ENCODE assay signal across 23 mouse cellular contexts in the genomic region with DNA sequence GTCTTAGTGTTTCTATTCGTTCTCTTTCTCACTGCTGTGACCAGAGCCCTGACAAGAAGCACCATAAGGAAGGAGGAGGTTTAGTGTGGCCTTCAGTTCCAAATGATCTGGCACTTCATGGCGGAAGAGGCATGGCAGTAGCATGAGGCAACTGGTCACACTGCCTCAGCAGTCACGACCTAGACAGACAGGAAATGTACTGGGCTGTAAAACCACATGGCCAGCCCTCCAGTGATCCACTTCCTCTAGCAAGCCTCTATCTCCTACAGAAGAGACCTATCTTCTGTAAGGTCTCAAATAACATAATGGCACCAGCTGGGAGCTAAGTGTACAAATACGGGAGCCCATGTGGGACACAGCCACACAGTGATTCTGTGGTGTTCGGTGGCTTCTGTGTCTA. TPM values are rescaled to one million over a fixed set of nuclear protein-coding genes. Genes with fewer than 3 reads are reported as not detected.
A peak's percentile ranks its signal among the peaks of the same experiment; 100 is the strongest.
DNase-seq lines count a peak whose midpoint lies in the region; ATAC-seq and TF ChIP-seq lines count a peak whose summit lies in the region.
"Had no signal": no experiment of that assay in that cellular context is flagged by ENCODE, and none has a peak within 500 bp of the region (broad histone marks: within the 10 kb centered on the region; RNA-seq: fewer than 3 reads in every experiment).

No protein-coding gene starts in this region.

- H3K4me2 ChIP-seq in kidney, embryonic 15.5 days: no peak overlapping the region
- H3K4me2 ChIP-seq: forebrain, embryonic 12.5 days; hindbrain, embryonic 15.5 days; limb, embryonic 13.5 days; lung, embryonic 14.5 days; midbrain, embryonic 15.5 days; stomach, embryonic 15.5 days had no signal

- H3K27me3 ChIP-seq in splenic B cell, adult 2 months (ENCODE audit: control insufficient read depth, insufficient read depth, low read length, poor library complexity, severe bottlenecking): no peaks in the 10 kb centered on the region
- H3K27me3 ChIP-seq in kidney, embryonic 15.5 days: peaks cover 16% of the 10 kb centered on the region

- ATAC-seq in megakaryocyte, adult 5-6 weeks (ENCODE audit: poor library complexity, severe bottlenecking): peak; percentile 89
- ATAC-seq in kidney, embryonic 15.5 days (replicated peaks; ENCODE audit: low FRiP score): no peak
- ATAC-seq: intestine, postnatal 0 days; midbrain, embryonic 15.5 days had no signal

- H3K9me3 ChIP-seq in kidney, embryonic 15.5 days (replicated peaks): no peaks in the 10 kb centered on the region
- H3K9me3 ChIP-seq: forebrain, embryonic 12.5 days; heart, embryonic 10.5 days; hindbrain, embryonic 15.5 days; midbrain, embryonic 15.5 days; stomach, embryonic 15.5 days had no signal

- intact Hi-C loops in gastrocnemius, postnatal 14 days (cut with DNase I; ENCODE audit: low total_unique reads): loop anchor here (10.0 kb wide), 1 partner anchor 173 kb away; no protein-coding TSS in a partner anchor
- intact Hi-C loops in heart, postnatal 25 days (cut with DNase I): no loop called here

- no peak for TF ChIP-seq POLR2A in bone marrow, adult 2 months (IDR thresholded peaks at IDR 0.05; ENCODE audit: borderline replicate concordance, control insufficient read depth, low read depth, low read length)

- no peak overlapping the region for H3K4me3 ChIP-seq in bone marrow, adult 2 months (replicated peaks; ENCODE audit: control insufficient read depth, low read depth, low read length)
- no peak overlapping the region for H3K4me3 ChIP-seq in kidney, embryonic 15.5 days (replicated peaks)
- H3K4me3 ChIP-seq: forebrain, embryonic 12.5 days; heart, embryonic 10.5 days; hindbrain, embryonic 15.5 days; limb, embryonic 13.5 days; midbrain, embryonic 15.5 days; stomach, embryonic 15.5 days had no signal

- H3K4me1 ChIP-seq in bone marrow, adult 2 months (ENCODE audit: control insufficient read depth, insufficient read depth, low read length): peaks cover 11% of the 10 kb centered on the region
- H3K4me1 ChIP-seq in kidney, embryonic 15.5 days: 0 out of 2 replicates have a peak, but pooled peaks cover 4% of the 10 kb centered on the region
- H3K4me1 ChIP-seq: heart, embryonic 10.5 days; limb, embryonic 13.5 days; stomach, embryonic 15.5 days had no signal

- WGBS in bone marrow, adult 2 months: 31% methylated on average over 5 of the region's 5 CpGs
- WGBS in kidney, embryonic 15.5 days: 68% methylated on average over 5 of the region's 5 CpGs

- no peaks in the 10 kb centered on the region for H3K36me3 ChIP-seq in splenic B cell, adult 2 months (ENCODE audit: control insufficient read depth, insufficient read depth, low read length, poor library complexity, severe bottlenecking)
- H3K36me3 ChIP-seq in kidney, embryonic 15.5 days: no peaks in the 10 kb centered on the region
- H3K36me3 ChIP-seq: forebrain, embryonic 12.5 days; heart, embryonic 10.5 days; hindbrain, embryonic 15.5 days; limb, embryonic 13.5 days; midbrain, embryonic 15.5 days; stomach, embryonic 15.5 days had no signal

- no peak overlapping the region for H3K9ac ChIP-seq in kidney, embryonic 15.5 days
- H3K9ac ChIP-seq: forebrain, embryonic 12.5 days; hindbrain, embryonic 15.5 days; limb, embryonic 13.5 days; lung, embryonic 14.5 days; midbrain, embryonic 15.5 days; stomach, embryonic 15.5 days had no signal

- peak; percentile 53 to 54 for DNase-seq in spleen, postnatal 36 days (ENCODE audit: low spot score in 2 of 2)
- no peak for DNase-seq in spleen, adult 12 weeks (ENCODE audit: low spot score)
- peak; percentile 80 for DNase-seq in splenic B cell, adult 2 months (ENCODE audit: low read depth, low spot score)
- DNase-seq in gastrocnemius, postnatal 14 days: no peak
- no peak for DNase-seq in heart, postnatal 25 days (ENCODE audit: low spot score)
- DNase-seq: adrenal gland, postnatal 36 days; cerebellum, adult 8-10 months; gastrocnemius, postnatal 36 days; heart, postnatal 10 days; lung, embryonic 14.5 days; thymus, adult 18-20 months had no signal

- H3K27ac ChIP-seq in bone marrow, adult 2 months (ENCODE audit: control insufficient read depth, insufficient read depth, low read depth, low read length, poor library complexity): peak overlapping the region; percentile 45; the same call in 1 of the 2 replicates
- H3K27ac ChIP-seq in kidney, embryonic 15.5 days: no peak overlapping the region
- H3K27ac ChIP-seq: forebrain, embryonic 12.5 days; heart, embryonic 10.5 days; hindbrain, embryonic 15.5 days; kidney, postnatal 0 days; limb, embryonic 13.5 days; midbrain, embryonic 15.5 days; stomach, embryonic 15.5 days had no signal

- TF ChIP-seq CTCF in bone marrow, adult 2 months (IDR thresholded peaks at IDR 0.05; ENCODE audit: control insufficient read depth, insufficient read depth, low read length): no peak

RNA-seq across cellular contexts. Expression of gene H2-Oa, which starts 20.0 kb away (rescaled TPM):
- 3.9 and 6.3 TPM in 2 replicates for polyA plus RNA-seq in bone marrow, adult 2 months (2011; ENCODE audit: insufficient read depth, insufficient read length, low replicate concordance, missing spikeins)
- total RNA-seq in megakaryocyte, adult 5-6 weeks (2015): 10.0 and 10.8 TPM in 2 replicates
- 3.7 and 6.9 TPM in 2 replicates for total RNA-seq in megakaryocyte, adult 5-6 weeks (2017)
- polyA plus RNA-seq in kidney, embryonic 15.5 days (2015; fragmentation: Nextera tagmentation; extraction: Ambion mirVana): 0.39 and 0.64 TPM in 2 replicates
- total RNA-seq in gastrocnemius, postnatal 14 days (2021): not detected
- total RNA-seq in heart, postnatal 25 days (2021): not detected
- total RNA-seq: adrenal gland, postnatal 36 days; gastrocnemius, postnatal 36 days; layer of hippocampus, postnatal 14 days had no signal
- polyA plus RNA-seq: midbrain, embryonic 15.5 days had no signal

RNA-seq across cellular contexts. Expression of gene Col11a2, which starts 32.9 kb away (rescaled TPM):
- 10.7 and 12.6 TPM in 2 replicates for polyA plus RNA-seq in bone marrow, adult 2 months (2011; ENCODE audit: insufficient read depth, insufficient read length, low replicate concordance, missing spikeins)
- total RNA-seq in megakaryocyte, adult 5-6 weeks (2015): 0.36 and 0.87 TPM in 2 replicates
- 1.2 and 1.5 TPM in 2 replicates for total RNA-seq in megakaryocyte, adult 5-6 weeks (2017)
- 2.2 and 6.6 TPM in 2 replicates for polyA plus RNA-seq in kidney, embryonic 15.5 days (2015; fragmentation: Nextera tagmentation; extraction: Ambion mirVana)
- total RNA-seq in gastrocnemius, postnatal 14 days (2021): 10 to 100 TPM; 51.1 to 56.0 TPM
- total RNA-seq in heart, postnatal 25 days (2021): 1 to 10 TPM; 1.1 to 2.2 TPM

RNA-seq across cellular contexts. Expression of gene Rxrb, which starts 40.5 kb away (rescaled TPM):
- 36.0 and 70.9 TPM in 2 replicates for polyA plus RNA-seq in bone marrow, adult 2 months (2011; ENCODE audit: insufficient read depth, insufficient read length, low replicate concordance, missing spikeins)
- total RNA-seq in megakaryocyte, adult 5-6 weeks (2015): 19.6 and 23.4 TPM in 2 replicates
- 23.7 and 27.2 TPM in 2 replicates for total RNA-seq in megakaryocyte, adult 5-6 weeks (2017)
- 50.5 and 53.0 TPM in 2 replicates for polyA plus RNA-seq in kidney, embryonic 15.5 days (2015; fragmentation: Nextera tagmentation; extraction: Ambion mirVana)
- total RNA-seq in gastrocnemius, postnatal 14 days (2021): 10 to 100 TPM; 35.2 to 35.8 TPM
- total RNA-seq in heart, postnatal 25 days (2021): 10 to 100 TPM; 40.5 to 42.1 TPM

RNA-seq across cellular contexts. Expression of gene Slc39a7, which starts 40.6 kb away (rescaled TPM):
- polyA plus RNA-seq in bone marrow, adult 2 months (2011; ENCODE audit: insufficient read depth, insufficient read length, low replicate concordance, missing spikeins): 51.4 and 84.6 TPM in 2 replicates
- 5.4 and 6.4 TPM in 2 replicates for total RNA-seq in megakaryocyte, adult 5-6 weeks (2015)
- 72.5 and 83.1 TPM in 2 replicates for total RNA-seq in megakaryocyte, adult 5-6 weeks (2017)
- polyA plus RNA-seq in kidney, embryonic 15.5 days (2015; fragmentation: Nextera tagmentation; extraction: Ambion mirVana): 197 and 211 TPM in 2 replicates
- total RNA-seq in gastrocnemius, postnatal 14 days (2021): 10 to 100 TPM; 44.9 to 60.1 TPM
- 10 to 100 TPM; 60.4 to 61.3 TPM for total RNA-seq in heart, postnatal 25 days (2021)

RNA-seq across cellular contexts. Expression of gene H2-Ke6, which starts 44.2 kb away (rescaled TPM):
- 120 and 165 TPM in 2 replicates for polyA plus RNA-seq in bone marrow, adult 2 months (2011; ENCODE audit: insufficient read depth, insufficient read length, low replicate concordance, missing spikeins)
- total RNA-seq in megakaryocyte, adult 5-6 weeks (2015): 67.7 and 84.3 TPM in 2 replicates
- 34.6 and 35.5 TPM in 2 replicates for total RNA-seq in megakaryocyte, adult 5-6 weeks (2017)
- polyA plus RNA-seq in kidney, embryonic 15.5 days (2015; fragmentation: Nextera tagmentation; extraction: Ambion mirVana): 51.7 and 52.5 TPM in 2 replicates
- 10 to 100 TPM; 50.1 to 51.3 TPM for total RNA-seq in gastrocnemius, postnatal 14 days (2021)
- 100 to 1,000 TPM in 1 of 2 experiments, 10 to 100 TPM in 1; 98.1 to 100 TPM for total RNA-seq in heart, postnatal 25 days (2021)

Comparison
In these comparisons a context has a peak if more than half of its experiments do, and no peak if none do; other contexts are left out.
1. DNase-seq: peak in spleen, postnatal 36 days (2 of 2) and splenic B cell, adult 2 months (single experiment); none in spleen, adult 12 weeks (single experiment), gastrocnemius, postnatal 14 days (single experiment) and heart, postnatal 25 days (single experiment).
2. RNA of gene H2-Oa, which starts 20.0 kb away (total RNA-seq): 3.7 to 10.8 TPM in megakaryocyte, adult 5-6 weeks; not detected in heart, postnatal 25 days and not detected in gastrocnemius, postnatal 14 days; every median in the first group is over 4 times any median in the second.
3. RNA of gene Col11a2, which starts 32.9 kb away (total RNA-seq): 51.1 to 56.0 TPM in gastrocnemius, postnatal 14 days; 1.1 to 2.2 TPM in heart, postnatal 25 days and 0.36 to 1.5 TPM in megakaryocyte, adult 5-6 weeks; every median in the first group is over 10 times any median in the second.